17 mouse cellular contexts compared by ENCODE assay signal in the genomic region with DNA sequence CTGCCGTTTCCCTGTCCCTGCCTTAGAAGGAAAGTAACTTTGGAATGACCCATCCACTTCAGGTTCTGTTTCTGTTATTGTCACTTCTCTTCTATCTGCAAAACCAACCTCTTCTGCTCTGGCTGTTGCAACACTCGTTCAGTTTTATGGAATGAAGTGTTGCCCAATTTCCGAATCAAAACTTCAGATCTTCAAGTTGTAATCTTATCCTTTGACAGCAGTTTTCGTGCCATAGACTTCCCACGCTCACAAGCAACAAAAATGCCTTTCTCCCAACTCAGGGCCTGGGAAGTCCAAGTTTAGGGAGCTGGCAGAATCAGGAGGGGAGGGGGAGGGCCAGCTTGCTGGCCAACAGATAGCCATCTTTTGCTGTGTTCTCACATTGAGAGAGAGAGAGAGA.
A peak's percentile ranks its signal among the peaks of the same experiment; 100 is the strongest.
DNase-seq lines count a peak whose midpoint lies in the region; ATAC-seq and TF ChIP-seq lines count a peak whose summit lies in the region.
"Had no signal": no experiment of that assay in that cellular context is flagged by ENCODE, and none has a peak within 500 bp of the region (broad histone marks: within the 10 kb centered on the region; RNA-seq: fewer than 3 reads in every experiment).

No protein-coding gene starts in this region.

- H3K4me3 ChIP-seq in heart, embryonic 11.5 days (ENCODE audit: low read depth, low read length) = no peak overlapping the region
- H3K4me3 ChIP-seq in lung, embryonic 14.5 days (ENCODE audit: low read depth, low read length) = no peak overlapping the region
- H3K4me3 ChIP-seq in stomach, postnatal 0 days (ENCODE audit: low read depth, low read length) = no peak overlapping the region
- H3K4me3 ChIP-seq: heart, embryonic 12.5 days; liver, embryonic 15.5 days; midbrain, embryonic 10.5 days had no signal

- H3K27ac ChIP-seq in heart, embryonic 11.5 days (ENCODE audit: low read depth, low read length) = no peak overlapping the region
- H3K27ac ChIP-seq in lung, embryonic 14.5 days (ENCODE audit: low read depth) = no peak overlapping the region
- H3K27ac ChIP-seq in stomach, postnatal 0 days (replicated peaks) = no peak overlapping the region
- H3K27ac ChIP-seq: liver, embryonic 15.5 days; midbrain, embryonic 10.5 days had no signal

- peak; percentile 42 to 48 for DNase-seq in heart, adult 18-20 months
- peak; percentile 39 for DNase-seq in brain, adult 2 months (ENCODE audit: low read depth, low spot score)
- DNase-seq in lung, embryonic 14.5 days = peak; percentile 34
- no peak for DNase-seq in stomach, postnatal 0 days (ENCODE audit: low spot score)
- no peak for DNase-seq in cerebellum, adult 11 months
- DNase-seq: adrenal gland, postnatal 14 days; cerebellum, postnatal 10 days; heart, postnatal 4 days; kidney, adult 2 months; kidney, postnatal 4 days; thymus, postnatal 36 days had no signal

- no peak for TF ChIP-seq CTCF in lung, embryonic 14.5 days (IDR thresholded peaks at IDR 0.05; ENCODE audit: low read depth)
- TF ChIP-seq CTCF in stomach, postnatal 0 days (IDR thresholded peaks at IDR 0.05; ENCODE audit: low read depth) = no peak

- H3K4me1 ChIP-seq in heart, embryonic 11.5 days (ENCODE audit: control insufficient read depth, insufficient read depth, low read length) = 0 out of 2 replicates have a peak, but pooled peaks cover 2% of the 10 kb centered on the region
- H3K4me1 ChIP-seq in lung, embryonic 14.5 days (ENCODE audit: insufficient read depth) = no peaks in the 10 kb centered on the region
- no peaks in the 10 kb centered on the region for H3K4me1 ChIP-seq in stomach, postnatal 0 days (replicated peaks; ENCODE audit: control insufficient read depth, insufficient read depth)
- H3K4me1 ChIP-seq: liver, embryonic 15.5 days; midbrain, embryonic 10.5 days had no signal

- 74% methylated on average over 5 of the region's 5 CpGs for WGBS in heart, embryonic 11.5 days (ENCODE audit: insufficient replicate concordance)
- 49% methylated on average over 5 of the region's 5 CpGs for WGBS in lung, embryonic 14.5 days
- 60% methylated on average over 5 of the region's 5 CpGs for WGBS in stomach, postnatal 0 days

- no peaks in the 10 kb centered on the region for H3K27me3 ChIP-seq in heart, embryonic 11.5 days (ENCODE audit: control insufficient read depth, insufficient read depth, low read length)
- H3K27me3 ChIP-seq in lung, embryonic 14.5 days (ENCODE audit: insufficient read depth, low read length) = no peaks in the 10 kb centered on the region
- no peaks in the 10 kb centered on the region for H3K27me3 ChIP-seq in stomach, postnatal 0 days (ENCODE audit: control insufficient read depth, insufficient read depth, low read length)
- H3K27me3 ChIP-seq: heart, embryonic 12.5 days; liver, embryonic 15.5 days had no signal

- no peak overlapping the region for H3K4me2 ChIP-seq in heart, embryonic 11.5 days
- no peak overlapping the region for H3K4me2 ChIP-seq in lung, embryonic 14.5 days
- no peak overlapping the region for H3K4me2 ChIP-seq in stomach, postnatal 0 days (replicated peaks; ENCODE audit: low read depth)
- H3K4me2 ChIP-seq: heart, embryonic 12.5 days; liver, embryonic 15.5 days had no signal

- H3K36me3 ChIP-seq in heart, embryonic 11.5 days (ENCODE audit: control insufficient read depth, insufficient read depth, low read length) = no peaks in the 10 kb centered on the region
- H3K36me3 ChIP-seq in lung, embryonic 14.5 days (ENCODE audit: insufficient read depth) = no peaks in the 10 kb centered on the region
- H3K36me3 ChIP-seq in stomach, postnatal 0 days (ENCODE audit: control insufficient read depth, insufficient read depth, low read length) = no peaks in the 10 kb centered on the region
- H3K36me3 ChIP-seq: G1E; heart, embryonic 12.5 days; liver, embryonic 15.5 days; midbrain, embryonic 10.5 days had no signal

- TF ChIP-seq EP300 in stomach, postnatal 0 days (optimal IDR thresholded peaks at IDR 0.05) = no peak

- H3K9ac ChIP-seq in heart, embryonic 11.5 days (ENCODE audit: low read depth, low read length) = no peak overlapping the region
- H3K9ac ChIP-seq in lung, embryonic 14.5 days = no peak overlapping the region
- H3K9ac ChIP-seq in stomach, postnatal 0 days (ENCODE audit: low read length) = no peak overlapping the region
- H3K9ac ChIP-seq: heart, embryonic 12.5 days; liver, embryonic 15.5 days had no signal

- no peak for ATAC-seq in heart, embryonic 11.5 days (replicated peaks; ENCODE audit: insufficient number of reproducible peaks, low FRiP score, low TSS enrichment)
- ATAC-seq in lung, embryonic 14.5 days (ENCODE audit: insufficient read depth) = no peak
- peak; percentile 72 for ATAC-seq in megakaryocyte progenitor cell, adult 5-6 weeks (replicated peaks; ENCODE audit: poor library complexity)
- no peak for ATAC-seq in stomach, postnatal 0 days (ENCODE audit: low FRiP score, low TSS enrichment)

- H3K9me3 ChIP-seq in heart, embryonic 11.5 days (replicated peaks; ENCODE audit: control insufficient read depth, low read length) = no peaks in the 10 kb centered on the region
- H3K9me3 ChIP-seq in lung, embryonic 14.5 days (ENCODE audit: low read depth, low read length) = no peaks in the 10 kb centered on the region
- H3K9me3 ChIP-seq in stomach, postnatal 0 days (ENCODE audit: control insufficient read depth, low read length) = no peaks in the 10 kb centered on the region
- H3K9me3 ChIP-seq: heart, embryonic 12.5 days; liver, embryonic 15.5 days; midbrain, embryonic 10.5 days had no signal

Comparison
In these comparisons a context has a peak if more than half of its experiments do, and no peak if none do; other contexts are left out.
1. DNase-seq: peak in heart, adult 18-20 months (2 of 2), brain, adult 2 months (single experiment) and lung, embryonic 14.5 days (single experiment); none in stomach, postnatal 0 days (single experiment) and cerebellum, adult 11 months (single experiment).